Mouse (Mus musculus): Measurements from ENCODE around the gene Slc39a9. TPM values are rescaled to one million over a fixed set of nuclear protein-coding genes. Genes with fewer than 3 reads are reported as not detected.

Slc39a9 gene
- 10 to 100 TPM; 15.3 to 18.3 TPM for total RNA-seq (2021)
- long read RNA-seq, experiment 1, full-length matches to known transcripts = 6 of 10 reads
- long read RNA-seq, experiment 1, partial matches to known transcripts = 0 of 10 reads
- long read RNA-seq, experiment 1, other reads (novel, unspliced or antisense) = 4 of 10 reads
- long read RNA-seq, experiment 2, full-length matches to known transcripts = 4 of 5 reads
- long read RNA-seq, experiment 2, partial matches to known transcripts = 0 of 5 reads
- long read RNA-seq, experiment 2, other reads (novel, unspliced or antisense) = 1 of 5 reads

DNA sequence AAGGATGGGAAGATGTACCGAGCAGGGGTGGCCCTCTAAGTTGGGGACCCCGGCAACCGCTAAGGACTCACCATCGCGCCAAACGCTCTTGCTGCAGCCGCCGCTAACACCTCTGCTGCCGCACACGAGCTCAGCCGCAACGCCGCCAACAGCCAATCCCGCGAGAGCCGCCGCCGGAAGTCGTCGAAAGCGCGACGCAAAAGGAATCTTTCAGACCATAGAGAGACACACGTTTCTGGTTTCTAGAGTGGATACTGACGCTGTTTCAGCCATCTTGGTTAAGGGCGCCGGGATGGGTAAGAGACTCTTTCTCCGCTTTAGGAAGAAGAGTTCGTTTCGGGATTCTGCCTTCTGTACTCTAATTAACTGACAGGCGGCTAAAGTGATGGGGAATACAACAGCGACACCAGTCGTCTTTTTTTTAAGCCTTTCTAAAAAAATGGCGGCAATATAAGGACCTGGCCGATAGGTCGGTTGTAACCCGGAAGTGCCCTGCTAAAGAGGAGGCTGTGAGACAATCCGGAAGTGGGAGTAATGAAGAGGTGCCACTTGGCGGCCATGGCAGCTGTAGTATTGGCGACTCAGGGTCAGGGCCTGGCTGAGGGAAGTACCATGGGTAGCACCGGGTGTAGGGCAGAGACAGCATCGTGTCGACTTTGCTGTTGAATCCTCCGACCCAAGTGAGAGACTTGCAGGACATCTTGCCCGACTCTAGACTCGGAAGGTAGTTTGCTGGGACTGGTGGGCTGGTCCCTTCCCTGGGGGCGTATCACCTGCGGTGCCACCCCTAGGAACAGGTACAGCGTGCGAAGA lies at the start of gene Slc39a9, which contains the start of gene Erh:
TSS of gene Slc39a9 (plus strand) at position 191 of the 813 bp plus-strand sequence.
TSS of gene Erh (minus strand) at position 649 of the 813 bp plus-strand sequence.
- DNase-seq = peak; percentile 95 to 98

DNA sequence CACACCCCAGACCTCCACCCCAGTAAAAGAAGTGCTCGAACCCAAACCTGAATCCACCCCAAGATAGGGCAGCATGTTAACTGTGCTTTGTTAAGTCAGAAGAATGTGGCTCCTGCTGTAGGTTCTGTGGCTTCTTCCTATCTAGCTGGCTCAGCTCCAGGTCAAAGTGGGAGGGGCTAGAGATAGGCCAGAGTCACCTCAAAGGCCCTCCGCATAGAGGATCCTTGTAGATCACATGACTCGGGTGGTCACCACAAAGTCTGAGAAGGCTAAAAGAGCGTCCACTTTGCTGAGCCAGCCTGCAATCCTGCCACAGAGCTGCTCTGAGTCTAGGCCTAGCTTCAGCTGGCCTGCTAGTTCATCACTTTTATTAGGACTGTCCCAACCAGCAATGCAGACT lies 49.5 kb upstream of the Slc39a9 start:
- no peak for DNase-seq

DNA sequence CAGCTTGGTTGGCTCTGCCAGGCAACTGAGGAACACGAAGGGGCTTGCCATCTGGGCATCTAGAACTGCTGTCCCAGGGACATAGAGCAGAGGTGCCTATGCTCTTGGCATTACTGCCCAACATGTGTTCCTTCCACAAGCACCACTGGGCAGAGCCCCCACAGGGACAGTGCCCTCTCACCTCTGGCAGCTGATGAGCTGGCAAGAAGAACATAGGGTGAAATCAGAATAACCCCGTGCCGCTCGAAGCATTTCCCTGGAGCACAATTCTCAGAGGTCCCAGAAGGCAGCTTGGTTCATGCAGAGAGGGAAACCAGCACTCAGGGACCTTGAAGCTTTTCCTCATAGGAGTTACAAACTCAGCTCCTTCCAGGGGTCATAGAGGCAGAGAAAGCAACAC lies 48.9 kb upstream of the Slc39a9 start:
- DNase-seq = no peak

DNA sequence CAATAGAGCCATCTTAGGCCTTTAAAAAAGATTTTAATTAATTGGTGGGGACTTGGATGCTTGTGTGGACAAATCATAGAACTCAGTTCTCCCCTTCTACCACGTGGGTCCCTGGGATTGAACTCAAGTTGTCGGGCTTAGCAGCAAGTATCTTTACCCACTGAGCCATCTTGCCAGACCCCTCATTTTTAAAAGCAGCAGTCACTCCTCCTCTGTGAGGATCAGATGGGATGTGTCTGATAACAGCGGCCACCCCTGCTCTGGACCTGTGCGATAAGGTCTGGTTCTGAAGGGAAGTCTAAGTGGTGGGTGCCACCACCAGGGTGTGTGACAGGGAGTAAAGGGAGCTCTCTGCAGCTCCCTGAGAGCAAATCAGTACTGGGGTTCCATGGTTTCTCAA lies 48.1 kb upstream of the Slc39a9 start:
- DNase-seq = no peak

DNA sequence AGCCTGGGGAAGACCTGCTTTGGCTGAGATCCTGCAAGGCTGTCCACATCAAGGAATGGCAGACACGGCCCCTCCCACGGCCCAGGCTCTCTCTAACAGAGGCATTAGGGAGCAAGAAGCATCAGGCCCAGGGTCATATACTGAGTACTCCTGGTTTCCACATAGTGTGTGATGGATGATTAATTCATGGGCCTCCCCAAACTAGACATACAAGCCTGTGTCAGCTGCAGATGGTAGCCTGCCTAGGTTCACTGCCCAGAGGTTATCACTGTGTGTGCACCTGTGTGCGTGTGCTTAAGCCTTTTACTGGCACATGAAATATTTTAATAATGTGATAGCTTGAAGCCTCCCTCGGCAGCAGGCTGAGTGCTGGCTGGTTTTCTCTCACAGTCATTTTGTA lies 47.7 kb upstream of the Slc39a9 start:
- DNase-seq = no peak

DNA sequence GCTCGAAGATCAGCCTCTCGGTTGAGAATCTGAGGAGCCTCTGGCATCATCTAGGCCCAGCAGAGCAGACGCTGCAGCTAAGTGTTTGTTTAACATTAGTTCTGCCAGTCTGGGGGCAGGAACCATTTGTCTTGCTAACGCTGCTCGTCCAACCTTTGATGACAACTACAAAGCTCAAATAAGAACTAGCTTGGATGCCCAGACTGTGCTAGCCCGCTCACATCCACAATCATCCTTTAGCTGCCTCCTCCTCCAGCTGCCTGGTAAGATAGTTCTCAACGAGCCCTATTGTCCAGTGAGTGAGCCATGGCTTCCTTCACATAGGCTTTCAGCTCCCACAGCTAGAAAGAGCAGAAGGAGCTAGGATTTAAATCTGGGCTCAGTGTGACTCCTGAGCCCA lies 45.4 kb upstream of the Slc39a9 start:
- no peak for DNase-seq

DNA sequence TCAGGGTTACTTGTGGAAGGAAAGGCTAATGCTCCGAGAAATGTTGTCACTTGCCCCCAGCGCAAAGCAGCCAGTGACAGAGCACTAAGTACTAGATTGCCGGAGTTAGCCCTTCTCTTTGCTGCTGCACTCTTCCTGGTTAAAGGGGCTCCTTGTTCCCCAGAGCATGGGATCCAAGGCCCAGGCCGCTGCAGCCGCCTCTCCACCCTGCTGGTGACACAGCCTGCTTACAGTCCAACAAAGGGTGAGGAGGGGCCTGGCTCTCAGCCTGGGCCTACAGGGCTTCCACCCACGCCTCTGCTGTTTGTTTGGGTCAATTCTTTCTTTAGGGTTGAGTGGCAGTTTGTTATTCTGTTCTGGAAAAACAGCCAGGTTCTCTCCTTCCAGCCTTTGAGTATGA lies 44.9 kb upstream of the Slc39a9 start:
- DNase-seq = peak; percentile 63 to 67

DNA sequence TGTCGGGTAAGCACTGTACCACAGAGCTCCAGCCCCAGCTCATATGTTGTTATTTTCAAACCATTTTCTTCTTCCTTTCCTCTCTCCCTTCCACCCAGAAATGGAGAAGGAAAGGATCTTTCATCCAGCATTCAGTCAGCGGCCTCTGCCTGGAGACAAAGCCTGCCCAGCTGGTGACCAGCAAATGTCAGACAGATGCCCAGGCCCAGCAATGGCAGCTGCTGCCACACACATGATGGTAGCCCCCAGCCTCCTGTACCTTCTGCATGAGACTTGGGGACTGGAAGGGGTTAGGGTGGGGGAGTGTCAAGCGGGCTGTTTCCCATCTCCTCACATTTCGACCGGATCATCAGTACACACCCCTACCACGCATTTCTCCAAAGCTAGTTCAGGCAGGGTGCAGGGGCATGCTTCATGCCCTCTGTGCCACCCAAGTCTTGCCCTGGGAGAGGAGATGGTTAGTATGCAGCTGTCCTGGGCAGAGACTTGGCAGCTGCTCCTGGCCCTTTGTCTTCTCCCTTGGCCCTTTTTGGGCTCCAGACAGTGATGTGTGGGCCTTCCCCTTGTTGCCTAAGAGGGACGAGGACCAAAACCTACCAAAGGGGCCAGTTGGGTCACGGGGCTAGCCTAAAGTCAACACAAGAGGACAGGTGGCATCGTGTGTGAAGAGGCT lies 42.0 kb upstream of the Slc39a9 start:
- no peak for DNase-seq

DNA sequence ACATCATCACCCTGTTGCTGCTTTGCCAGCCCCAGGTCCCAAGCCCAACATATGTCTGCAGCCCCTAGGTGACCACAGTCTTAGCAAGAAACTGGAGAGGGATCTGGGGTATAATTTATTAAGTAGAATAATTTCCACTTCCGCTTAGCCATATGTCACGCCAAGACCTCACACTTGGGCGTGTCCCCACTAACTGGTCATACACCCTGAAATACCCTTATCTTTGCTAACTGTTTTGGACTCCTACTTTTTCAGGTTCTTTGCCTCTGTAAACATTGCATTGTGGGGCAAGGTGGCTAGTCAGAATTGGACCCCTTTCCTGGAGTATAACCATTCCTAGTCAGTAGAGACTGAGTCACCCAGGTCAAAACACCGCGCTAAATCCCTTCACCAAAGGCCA lies 41.3 kb upstream of the Slc39a9 start:
- DNase-seq = no peak

DNA sequence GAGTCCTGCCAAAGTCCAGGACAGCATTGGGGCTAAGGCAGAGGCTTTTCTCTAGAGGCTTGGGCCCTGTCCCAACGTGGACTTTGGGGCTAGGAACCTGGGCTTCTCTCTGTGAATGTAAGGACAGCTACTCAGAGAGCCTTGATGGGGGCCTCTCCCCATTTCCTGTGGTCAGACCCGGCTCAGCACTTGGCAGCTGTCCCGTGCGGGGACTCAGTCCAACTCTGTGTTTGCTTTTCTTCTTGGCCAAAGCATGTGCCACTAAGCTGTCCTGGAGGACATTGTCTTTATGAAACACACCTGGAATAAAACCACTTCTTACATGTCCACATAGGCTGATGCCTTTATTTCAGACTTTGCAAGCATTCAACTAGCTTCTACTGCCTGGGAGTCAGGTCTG lies 40.1 kb upstream of the Slc39a9 start:
- peak; percentile 54 to 60 for DNase-seq

DNA sequence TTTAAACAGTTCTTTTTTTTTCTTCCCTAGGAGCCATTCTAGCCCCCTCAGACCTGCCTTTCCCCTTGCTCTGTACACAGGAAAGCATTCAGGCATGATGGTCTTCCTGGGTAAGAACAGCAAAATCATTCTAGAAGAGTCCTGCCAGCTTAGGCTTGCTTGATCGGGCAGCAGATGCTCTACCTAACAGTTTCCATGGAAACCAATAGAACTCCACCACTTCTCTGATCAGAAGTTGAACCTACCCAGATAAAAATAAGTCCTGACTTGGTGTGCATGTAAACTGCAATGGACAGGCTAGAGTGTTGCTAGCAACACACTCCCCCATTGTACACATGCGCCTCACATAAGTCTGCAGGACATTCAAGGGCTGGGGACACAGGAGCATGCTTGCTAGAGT lies 39.5 kb upstream of the Slc39a9 start:
- DNase-seq = no peak

DNA sequence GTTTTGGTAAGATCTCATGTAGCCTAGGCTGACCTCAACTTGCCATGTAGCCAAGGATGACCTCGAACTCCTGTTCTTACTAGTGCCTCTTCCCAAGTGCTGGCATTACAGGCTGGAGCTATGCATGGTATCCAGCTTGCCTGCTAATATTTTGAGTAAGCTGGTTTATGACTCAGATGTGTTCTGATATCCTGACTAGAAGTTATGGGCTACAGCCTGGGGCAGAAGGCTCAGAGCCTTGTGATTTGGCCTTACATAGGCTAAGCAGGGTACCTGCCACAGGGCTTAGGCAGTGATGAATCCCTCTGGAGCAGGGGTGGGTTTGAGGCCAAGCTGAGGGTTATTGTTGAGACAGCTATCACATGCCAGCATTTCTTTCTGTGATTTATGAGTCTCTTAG lies 35.1 kb upstream of the Slc39a9 start:
- no peak for DNase-seq

DNA sequence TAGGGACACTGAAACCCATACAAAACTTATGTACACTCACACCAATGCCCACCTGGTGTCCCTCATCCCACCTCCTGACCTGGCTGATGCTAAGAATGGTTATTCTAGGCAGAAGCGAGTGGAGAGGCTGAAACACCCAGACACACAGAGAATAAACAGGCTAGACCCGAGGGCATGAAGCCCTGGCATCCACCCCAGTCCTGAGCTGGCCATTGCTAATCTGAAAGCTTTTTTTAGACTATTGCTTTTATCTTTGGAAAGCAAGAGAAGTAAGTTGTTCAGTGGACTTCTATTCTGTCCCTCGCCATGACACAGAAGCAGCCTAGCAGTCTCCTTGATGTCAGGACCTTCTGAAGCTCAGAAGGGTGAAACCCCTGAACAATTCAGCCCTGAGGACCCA lies 33.8 kb upstream of the Slc39a9 start:
- peak; percentile 59 to 60 for DNase-seq

DNA sequence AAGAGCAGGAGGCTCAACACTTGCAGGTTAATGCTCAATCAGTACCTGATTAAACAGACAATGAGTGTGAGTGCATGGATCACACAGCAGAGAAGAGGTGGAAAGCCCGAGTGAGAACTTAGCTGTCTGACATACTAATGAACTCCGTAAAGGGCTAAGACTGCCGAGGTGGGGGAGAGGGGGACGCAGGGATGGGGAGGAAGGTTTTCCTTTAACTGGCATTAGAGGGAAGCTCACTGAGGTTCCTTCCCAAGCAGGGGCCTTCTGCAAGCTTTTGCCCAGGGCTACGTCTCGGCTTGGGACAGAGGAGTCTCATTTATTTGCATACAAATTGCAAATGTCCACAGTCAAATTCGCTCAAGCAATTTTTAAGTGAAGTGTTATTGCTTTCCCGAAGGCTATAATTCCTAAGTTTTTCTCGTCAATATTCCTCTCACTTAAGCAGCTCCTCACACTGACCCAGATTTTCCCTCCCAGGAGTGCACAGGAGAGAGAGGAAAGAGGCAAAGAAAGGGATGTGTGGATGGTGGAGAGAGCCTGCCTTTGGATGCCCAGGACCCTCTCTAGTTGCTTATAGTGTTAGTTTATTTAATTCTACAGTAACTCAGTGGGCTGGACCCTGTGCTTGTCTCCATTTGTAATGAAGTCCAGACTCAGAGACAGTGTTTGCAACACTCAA lies 31.4 kb upstream of the Slc39a9 start:
- DNase-seq = no peak

DNA sequence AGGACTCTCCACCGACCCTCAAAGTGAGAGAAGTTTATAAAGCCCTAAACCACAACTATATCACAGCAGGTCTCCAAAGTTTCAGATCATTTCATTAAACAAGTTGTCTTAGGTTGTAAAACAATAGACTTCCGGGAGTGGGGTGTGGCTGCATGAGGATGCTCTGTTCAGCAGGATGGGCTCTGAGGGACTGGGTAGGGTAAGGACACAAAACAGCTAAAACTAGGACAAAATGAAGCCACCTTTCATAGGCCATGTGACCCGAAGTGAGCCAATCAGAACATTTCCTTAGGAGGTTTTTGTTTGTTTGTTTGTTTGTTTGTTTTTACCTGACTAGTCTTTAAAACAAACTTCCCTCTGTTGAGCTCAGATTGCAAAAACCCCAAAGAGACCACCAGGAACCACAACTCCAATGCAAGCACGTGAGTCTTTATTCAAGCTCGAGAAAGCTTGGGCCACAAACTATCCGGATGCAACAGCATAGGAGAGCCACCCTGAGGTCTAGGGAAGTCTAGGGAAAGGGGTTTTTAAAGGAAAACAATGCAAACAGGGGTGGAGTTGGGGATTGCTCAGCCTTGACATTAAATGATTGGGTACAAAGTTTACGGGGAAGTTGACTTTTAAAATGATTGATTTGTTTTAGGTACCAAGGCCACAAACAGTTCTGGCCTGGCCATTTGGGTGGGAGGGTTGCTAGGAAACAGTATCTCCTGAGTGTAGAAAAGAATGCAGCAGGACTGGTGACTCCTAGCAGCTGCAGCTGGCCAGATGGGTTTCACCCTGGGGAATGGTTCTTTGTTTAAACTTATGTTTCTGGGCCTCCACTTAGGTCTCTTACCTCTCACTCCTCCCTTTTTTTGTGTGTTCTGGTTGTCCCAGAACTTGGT lies 28.1 kb upstream of the Slc39a9 start:
- DNase-seq = no peak

DNA sequence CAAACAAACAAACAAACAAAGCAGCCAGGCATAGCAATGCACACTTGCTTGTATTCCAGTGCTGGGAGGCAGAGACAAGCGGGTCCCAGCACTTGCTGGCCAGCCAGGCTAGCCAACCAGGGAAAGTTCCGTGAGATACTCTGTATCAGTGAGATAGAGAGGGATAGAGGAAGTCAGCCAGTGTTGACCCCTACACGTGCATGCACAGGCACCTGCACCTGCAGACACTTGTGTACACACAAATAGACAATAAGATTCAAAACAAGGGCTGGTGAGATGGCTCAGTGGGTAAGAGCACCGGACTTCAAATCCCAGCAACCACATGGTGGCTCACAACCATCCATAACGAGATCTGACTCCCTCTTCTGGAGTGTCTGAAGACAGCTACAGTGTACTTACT lies 23.2 kb upstream of the Slc39a9 start:
- DNase-seq = no peak

DNA sequence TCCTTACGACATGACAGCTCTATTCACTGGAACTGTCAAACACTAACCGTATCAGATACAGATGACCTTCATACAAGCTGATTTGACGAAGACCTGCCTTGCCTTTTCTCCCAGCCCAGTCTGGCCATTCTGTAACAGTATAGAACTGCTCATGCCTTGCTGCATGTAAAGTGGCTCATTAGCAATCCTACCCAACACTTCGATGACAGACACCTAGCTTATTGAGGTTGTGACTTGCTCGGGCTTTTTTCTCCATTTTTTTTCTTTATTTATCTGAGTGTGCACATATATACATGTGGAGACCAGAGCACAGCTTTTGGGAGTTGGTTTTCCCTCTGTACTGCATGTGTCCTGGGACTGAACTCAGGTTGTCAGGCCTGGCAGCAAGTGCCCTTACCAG lies 11.9 kb upstream of the Slc39a9 start:
- DNase-seq = no peak

DNA sequence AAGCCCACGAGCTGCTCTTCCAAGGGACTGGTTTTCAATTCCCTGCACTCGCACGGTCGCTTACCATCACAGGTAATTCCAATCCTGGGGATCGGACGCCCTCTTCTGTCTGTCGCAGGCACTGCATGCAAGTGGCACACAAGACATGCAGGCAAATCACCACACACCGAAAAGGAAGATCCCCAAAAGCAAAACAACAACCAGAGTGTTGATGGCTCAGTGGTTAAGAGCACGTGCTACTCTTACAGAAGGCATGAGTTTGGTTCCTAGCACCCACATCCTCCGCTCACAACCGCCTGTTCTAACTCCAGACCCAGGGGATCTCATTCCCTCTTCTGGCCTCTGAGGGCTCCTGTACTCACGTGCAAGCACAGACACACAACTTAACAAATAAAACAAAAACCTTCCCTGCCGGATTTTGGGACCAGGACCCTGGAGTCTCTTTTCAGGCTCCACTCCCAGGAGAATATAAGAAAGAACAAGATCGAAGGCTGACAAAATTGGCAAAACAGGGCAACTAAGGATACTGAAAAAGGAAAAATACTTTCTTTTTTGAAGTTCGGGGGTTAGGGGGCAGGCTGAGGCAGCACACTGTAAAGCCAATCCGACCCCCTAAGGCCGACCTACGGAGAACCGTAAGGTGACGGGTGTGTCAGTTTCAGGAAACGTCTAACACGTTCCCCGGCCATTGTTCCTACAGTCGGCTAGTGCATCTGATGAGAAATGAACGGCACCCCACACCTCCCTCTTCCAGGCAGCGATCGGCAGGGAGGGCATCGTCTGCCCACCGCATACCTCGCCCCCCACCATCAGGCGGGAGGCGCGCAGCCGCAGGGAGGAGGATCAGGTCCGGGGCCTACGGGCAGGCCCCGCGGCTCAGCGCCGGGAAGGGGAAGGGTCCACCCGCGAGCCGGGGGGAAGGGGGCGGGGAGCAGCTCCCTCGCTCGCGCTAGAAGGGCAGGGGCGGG lies 674 bp upstream of the Slc39a9 start:
- peak; percentile 17 to 55 for DNase-seq

DNA sequence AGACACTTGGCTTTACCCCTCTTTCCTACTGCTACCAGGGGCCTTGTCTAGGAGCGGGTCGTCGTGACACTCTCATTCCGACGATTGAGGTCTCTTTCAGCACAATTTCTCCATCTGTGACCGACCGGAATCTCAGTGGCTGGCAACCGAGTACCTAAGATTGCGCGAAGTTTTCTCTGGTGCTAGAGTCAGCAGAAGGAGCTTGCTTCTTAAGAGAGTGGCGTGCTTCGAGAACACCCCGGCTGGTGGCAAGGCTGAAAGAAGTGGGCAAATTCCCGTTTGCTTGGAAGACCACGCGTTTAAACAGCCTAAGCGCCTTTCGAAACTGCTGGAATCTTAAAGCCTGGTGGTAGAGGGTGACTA lies 804 bp downstream of the Slc39a9 start:
- no peak for DNase-seq

DNA sequence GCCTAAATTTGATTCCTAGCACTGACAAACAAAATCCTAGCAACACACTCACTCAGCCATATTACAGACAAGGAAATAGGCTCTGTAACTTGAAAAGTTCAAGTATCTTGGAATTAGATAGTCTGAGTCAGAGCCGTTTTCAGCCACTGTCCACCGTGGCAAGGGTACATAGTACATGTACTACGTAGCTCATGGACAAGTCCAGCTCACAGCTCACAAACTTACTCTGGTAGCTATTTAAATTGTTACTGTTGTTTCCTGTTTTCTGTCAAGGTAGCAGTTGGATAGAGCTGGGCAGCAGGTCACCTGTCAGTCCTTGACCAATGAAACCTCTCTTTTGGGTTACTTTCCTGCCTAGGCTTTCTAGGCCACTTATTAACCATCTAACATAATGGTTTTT lies 2.7 kb downstream of the Slc39a9 start:
- no peak for DNase-seq
